Mouse (Mus musculus): Measurements from ENCODE around the gene Nudt6.

Gene Nudt6

DNA sequence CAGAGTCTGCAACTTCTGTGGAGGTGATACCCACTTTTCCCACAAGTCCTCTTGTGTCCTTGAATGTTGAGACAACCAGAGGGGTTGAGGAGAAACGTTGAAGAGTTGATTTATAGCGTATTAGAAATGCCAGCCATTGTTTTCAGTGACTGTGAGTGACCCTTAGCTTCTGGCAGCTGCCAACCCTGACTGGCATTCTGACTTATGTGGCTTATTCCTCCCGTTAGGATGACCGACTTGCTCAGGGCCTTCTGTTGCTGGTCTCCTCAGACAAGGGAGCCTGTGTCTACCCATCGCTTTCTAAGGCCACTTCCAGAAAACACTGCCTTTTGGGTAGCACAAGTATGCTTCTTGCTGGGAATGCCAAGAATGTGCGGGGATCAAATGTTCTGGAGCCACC, 38.6 kb downstream of the Nudt6 start:
- no peak for DNase-seq

DNA sequence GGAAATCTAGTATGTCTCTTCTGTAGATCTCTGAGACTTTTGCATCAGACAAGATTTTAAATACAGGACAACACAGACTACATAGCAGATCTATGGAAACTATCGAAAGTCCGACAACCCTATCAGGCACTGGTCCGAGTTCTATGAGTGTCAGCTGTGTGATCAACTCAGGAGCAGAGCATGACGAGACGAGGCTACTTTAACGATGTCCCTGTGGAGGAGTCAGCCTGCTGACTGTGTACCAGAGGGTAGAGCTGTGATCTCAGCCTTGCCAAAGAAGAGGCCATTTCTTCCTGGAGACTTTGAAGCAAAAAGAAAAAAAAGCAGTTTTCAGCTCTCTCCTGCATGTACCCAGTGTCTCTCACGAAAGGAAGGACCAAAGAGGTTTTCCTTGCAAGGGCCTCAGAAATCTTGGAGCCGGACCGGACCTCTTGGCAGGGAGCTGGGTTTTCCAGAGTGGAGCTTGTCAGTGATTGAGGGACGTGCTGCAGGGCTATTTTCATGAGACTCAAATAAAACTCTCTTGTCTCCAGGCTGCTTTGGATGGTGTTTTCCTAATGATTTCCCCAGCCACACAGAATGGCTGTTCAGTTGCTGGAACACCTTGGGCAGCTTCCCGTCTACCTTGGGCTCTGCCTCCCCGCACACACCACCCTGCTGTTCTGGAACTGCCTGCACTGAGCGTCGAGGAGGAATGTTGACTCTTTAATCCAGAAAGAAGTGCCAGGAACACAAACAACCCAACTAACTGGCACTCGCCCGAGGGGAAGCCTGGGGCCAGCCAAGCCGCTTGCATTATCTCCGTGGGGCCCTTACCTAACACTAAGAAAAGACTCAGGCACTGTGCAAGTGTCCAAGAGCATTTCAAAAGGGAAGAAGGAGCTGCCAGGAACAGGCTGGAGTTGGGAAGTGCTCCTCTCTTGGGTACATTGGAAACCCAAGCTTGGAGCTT, 39.8 kb downstream of the Nudt6 start:
- peak; percentile 77 to 79 for DNase-seq

DNA sequence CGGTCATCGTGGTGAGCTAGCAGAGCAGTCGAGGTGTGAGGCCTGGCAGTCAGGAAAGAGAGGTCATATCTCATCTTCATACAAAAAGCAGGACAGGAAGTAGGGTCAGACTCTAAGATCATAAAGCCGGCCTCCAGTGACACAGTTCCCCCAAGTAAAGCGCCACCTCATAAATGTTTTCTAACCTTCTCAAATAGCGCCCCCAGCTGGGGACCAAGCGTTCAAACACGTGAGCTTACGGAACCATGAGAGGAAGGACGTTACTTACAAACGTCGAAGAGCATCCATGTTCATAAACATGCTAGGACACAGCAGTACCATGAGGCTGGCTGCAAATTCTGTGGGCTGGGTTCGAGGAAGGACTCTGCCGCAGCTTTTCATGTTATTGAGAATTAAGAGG, 40.8 kb downstream of the Nudt6 start:
- no peak for DNase-seq

DNA sequence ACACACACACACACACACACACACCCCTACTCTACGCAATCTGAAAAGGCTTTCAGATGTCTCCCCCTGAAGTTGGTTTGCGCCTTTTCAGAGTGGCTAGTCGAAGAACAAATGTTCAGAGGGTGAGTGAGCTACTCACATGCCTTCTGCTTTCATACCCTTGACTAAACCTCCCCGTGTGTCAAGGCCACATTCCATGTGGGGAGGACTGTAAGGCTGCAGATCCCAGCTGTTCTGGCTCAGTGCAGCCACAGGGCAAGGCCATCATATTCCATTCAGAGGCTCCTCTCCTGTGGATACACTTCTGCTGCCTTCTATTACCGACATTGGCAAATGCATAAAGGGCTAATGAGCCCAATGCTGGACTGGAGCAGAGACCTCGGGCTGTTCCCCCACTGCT, 41.6 kb downstream of the Nudt6 start:
- DNase-seq: peak in 1 of 2 experiments; percentile 55

DNA sequence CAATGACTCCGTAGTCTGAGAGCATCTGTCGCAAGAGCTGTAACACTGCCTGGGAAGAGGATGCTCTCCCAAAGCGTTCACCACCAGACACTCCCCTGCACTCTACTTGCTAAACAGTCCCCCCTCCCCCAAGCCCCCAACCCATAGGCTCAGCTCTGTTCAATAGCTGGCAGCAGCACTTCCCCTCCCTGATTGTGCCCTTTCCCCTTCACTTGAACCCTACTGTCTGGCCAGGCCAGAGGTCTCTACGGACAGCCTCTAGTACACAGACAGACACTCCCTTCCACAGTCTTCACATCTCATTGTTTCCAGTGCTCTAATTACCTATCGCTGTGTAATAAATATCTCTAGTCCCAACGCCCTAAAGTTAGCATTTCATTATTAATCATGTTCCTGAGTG, 42.1 kb downstream of the Nudt6 start:
- no peak for DNase-seq

DNA sequence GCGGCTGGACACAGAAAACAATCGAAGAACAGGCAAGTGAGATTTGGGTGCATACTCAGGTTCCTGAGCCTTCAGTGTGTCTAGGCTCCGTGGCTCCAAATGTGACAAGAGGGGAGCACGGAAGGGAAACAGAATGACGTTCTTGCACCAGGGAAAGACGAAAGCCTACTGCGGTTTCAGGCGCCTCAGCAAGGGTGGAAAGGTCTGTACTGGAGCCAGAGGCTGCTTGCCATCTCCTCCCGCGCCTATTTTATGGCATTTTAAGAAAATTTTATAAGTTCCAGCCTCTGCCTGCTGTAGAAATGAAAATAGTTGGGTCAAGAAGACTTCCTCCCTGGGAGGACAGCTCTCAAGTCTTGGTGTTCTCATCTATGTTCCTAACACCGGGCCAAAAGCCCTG, 46.3 kb downstream of the Nudt6 start:
- DNase-seq: no peak

DNA sequence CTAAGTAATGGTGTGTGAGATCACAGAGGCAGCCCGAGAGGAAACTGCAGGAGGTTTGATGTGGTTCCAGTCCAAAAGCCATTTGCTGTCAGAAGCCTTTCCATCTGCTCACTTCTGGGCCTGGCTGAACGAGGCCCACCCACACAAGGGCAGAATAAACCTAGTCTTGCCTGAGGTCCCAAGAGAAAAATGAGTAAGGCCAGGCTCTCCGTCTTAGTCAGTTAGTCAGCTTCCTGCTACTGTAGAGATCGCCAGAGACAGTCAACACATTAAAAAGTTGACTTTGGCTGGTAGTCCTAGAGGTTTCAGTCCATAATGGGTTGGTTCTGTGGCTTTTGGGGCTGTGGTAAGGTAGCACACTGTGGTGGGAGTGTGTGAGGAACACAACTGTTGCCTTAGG, 49.6 kb downstream of the Nudt6 start:
- no peak for DNase-seq

DNA sequence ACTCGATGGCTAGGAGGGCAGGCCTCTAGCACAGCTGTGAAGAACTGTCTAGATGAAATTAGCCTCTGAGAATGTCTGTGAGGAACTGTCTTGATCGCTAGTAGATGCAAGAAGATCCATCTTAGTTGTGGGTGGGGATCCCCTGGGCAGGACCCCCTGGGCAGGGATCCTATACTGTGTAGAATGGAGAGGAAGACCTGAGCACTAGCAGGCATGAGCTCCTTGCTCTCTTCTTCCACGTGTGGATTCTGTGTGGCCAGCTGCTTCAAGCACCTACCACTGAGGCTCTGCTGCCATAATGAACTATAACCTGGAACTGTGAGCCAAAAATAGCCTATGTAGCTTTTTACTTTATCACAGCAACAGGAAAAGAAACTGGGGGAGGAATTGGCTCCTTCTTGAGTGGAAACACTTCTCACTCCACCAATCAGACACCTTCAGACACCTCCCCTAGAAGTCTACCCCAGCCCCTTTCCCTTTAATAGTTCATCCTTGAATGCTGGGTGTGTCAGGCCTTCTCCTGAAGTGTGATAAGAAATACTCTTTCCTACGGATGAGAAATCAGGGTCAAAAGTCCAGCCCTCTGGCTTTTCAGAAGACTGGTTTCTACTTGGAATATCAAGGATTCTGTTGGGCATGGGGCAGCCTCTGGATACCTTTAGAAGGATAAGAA, 53.5 kb downstream of the Nudt6 start:
- no peak for DNase-seq

DNA sequence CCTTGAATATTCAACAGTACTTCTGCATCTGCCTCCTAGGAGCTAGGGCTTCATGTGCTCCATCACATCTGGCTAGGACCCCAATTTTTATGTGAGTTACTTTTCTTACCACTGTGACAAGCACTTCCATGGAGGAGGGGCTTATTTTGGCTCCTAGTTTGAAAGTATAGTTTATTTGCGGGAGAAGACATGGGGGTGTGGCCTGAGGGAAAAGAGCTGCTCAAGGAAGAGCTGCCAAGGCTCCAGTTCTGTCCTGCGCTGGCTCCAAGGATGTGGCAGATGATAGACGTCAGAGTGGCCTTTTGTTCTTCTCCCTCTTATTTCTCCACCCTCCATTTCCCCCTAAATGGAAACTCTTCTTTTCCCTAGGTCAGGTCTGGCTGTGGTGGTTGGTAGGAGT, 54.0 kb downstream of the Nudt6 start:
- no peak for DNase-seq

DNA sequence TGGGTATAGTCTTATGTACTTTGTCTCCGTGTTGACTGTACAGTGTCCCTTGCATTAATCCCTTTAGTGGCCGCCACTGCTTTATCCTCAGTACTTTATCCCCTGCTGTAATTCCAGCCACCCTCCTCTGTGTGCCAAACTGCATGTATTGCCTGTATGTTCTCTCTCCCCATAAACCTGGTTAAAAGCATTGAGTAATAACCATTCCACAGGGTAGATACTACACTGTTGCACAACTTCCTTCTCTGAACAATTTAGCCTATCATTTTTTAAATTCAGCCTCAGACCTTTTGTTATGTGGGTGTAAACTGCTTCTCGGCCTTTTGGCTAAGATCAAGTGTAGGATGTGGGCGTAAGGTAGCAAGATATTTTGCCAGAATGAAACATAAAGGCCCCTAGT, 54.9 kb downstream of the Nudt6 start:
- DNase-seq: no peak

DNA sequence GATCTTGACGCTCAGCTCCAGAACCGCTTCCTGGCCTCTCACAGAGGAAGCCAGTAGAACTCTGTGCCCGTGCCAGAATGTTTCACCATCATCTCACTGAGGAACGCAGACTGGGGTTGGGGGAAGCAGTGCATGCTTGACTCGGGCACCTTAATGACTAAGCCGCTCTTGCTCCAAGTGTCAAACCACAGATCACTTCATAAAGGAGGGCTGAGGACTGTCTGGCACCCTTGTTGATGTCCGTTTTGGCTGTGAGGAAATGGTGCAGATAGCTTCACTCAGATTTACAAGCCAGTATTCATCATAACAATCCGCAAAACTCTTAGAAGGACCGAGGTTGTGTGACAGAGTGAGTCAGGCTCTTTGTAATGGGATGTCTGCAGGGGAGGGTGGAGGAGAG, 59.3 kb downstream of the Nudt6 start:
- DNase-seq: peak; percentile 32 to 53
